Mouse (Mus musculus): ENCODE results near the gene Git1.

- TF ChIP-seq CTCF (IDR thresholded peaks at IDR 0.05; ENCODE audit: borderline replicate concordance, control insufficient read depth, extremely low read depth, insufficient read depth, low read length, poor library complexity) (no peak), POLR2A (IDR thresholded peaks at IDR 0.05; ENCODE audit: control insufficient read depth, extremely low read depth, insufficient read depth, low read length, poor library complexity) (no peak)
Observed at GRCm38 (mm10) chr11:77494344-77494676, 948 bp downstream of the Git1 start.

All from thymus, adult 2 months (tissue).